Mouse (Mus musculus): ENCODE data around the gene March6. TPM values are rescaled to one million over a fixed set of nuclear protein-coding genes. Genes with fewer than 3 reads are reported as not detected.

March6 gene
- total and polyA plus RNA-seq, 2 experiments = 22.6 to 77.0 TPM

DNA sequence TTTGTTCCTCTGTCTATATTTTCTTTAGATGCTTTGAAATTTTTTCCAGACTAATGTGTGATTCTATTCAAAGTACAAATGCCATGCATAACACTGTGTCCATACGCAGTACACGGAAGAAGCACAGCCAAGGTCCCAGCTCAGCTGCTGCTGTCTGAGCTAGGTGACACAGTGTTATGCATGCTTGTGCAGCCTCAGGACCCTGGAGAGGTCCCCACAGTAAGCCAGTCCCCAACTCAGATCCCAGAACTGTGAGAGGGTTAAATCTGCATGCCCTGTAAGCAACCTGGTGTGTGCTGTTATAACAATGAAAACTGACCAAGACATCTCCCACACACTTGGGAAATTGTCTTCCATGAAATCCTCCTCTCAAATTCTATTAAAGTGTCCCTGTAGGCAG lies 100.8 kb downstream of the March6 start:
- H3K27ac ChIP-seq (replicated peaks; ENCODE audit: insufficient read depth, low read depth, low read length) = no peak overlapping the region
- H3K27me3 ChIP-seq (ENCODE audit: control insufficient read depth, insufficient read depth, low read length) = no peaks in the 10 kb centered on the region
- TF ChIP-seq POLR2A (IDR thresholded peaks at IDR 0.05; ENCODE audit: extremely low read depth, insufficient read depth, low read length) (no peak), CTCF (IDR thresholded peaks at IDR 0.05; ENCODE audit: low read depth, low read length) (no peak)
- no peaks in the 10 kb centered on the region for H3K79me2 ChIP-seq (ENCODE audit: control insufficient read depth, insufficient read depth, low read length)
- H3K4me1 ChIP-seq (ENCODE audit: control insufficient read depth, insufficient read depth, low read length) = no peaks in the 10 kb centered on the region
- DNase-seq (ENCODE audit: extremely low read depth, low read depth, low spot score) = no peak
- H3K4me3 ChIP-seq (ENCODE audit: insufficient read depth, low read depth, low read length) = no peak overlapping the region
- no peaks in the 10 kb centered on the region for H3K36me3 ChIP-seq (ENCODE audit: control insufficient read depth, insufficient read depth, low read length)
- WGBS = 91% methylated on average over 2 of the region's 2 CpGs
- H3K9ac ChIP-seq (ENCODE audit: low read depth, low read length) = no peak overlapping the region

DNA sequence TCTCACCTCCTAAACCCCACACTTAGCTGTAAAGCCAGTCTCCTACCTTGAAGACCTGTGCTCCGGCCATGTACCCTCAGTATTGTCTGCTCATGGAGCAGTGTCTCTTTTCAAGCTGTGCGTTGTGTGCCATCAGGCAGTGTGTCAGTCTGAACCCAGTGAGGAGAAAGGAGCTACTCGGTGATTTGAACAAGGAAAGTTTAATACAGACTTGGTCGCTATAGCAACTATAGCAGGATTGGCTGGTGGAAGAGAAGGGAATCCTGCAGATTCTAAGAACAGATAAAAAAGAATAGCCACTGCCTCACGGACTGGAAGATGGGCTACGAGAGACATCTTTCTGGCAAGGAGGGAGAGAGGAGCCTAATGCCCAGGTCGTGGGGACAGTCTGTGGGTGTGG lies 101.4 kb downstream of the March6 start:
- no peak overlapping the region for H3K4me3 ChIP-seq (ENCODE audit: insufficient read depth, low read depth, low read length)
- no peak overlapping the region for H3K27ac ChIP-seq (replicated peaks; ENCODE audit: insufficient read depth, low read depth, low read length)
- H3K9ac ChIP-seq (ENCODE audit: low read depth, low read length) = no peak overlapping the region
- TF ChIP-seq CTCF (IDR thresholded peaks at IDR 0.05; ENCODE audit: low read depth, low read length) (no peak), POLR2A (IDR thresholded peaks at IDR 0.05; ENCODE audit: extremely low read depth, insufficient read depth, low read length) (no peak)
- DNase-seq (ENCODE audit: extremely low read depth, low read depth, low spot score) = no peak
- WGBS = 86% methylated on average over 7 of the region's 7 CpGs
- no peaks in the 10 kb centered on the region for H3K79me2 ChIP-seq (ENCODE audit: control insufficient read depth, insufficient read depth, low read length)
- H3K4me1 ChIP-seq (ENCODE audit: control insufficient read depth, insufficient read depth, low read length) = no peaks in the 10 kb centered on the region
- H3K27me3 ChIP-seq (ENCODE audit: control insufficient read depth, insufficient read depth, low read length) = no peaks in the 10 kb centered on the region
- no peaks in the 10 kb centered on the region for H3K36me3 ChIP-seq (ENCODE audit: control insufficient read depth, insufficient read depth, low read length)

DNA sequence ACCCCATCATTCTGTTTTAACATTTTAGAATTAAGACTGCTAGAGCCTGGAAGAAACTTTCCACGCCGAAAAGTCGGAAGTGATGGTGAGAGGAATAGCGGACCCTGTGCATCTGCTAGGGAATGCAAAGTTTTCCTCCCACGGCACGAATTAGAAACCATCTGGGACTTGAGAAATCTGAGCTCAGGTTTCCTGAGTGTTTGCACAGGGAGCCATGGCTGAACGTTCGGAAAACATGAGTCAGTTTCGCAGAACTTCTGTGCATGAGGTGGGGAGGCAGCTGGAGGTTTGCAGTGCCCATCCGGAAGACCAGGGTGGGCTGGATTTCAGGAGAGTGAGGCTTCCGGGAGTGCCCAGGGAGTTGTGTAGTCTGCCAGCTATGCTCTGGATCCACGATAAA lies 102.3 kb downstream of the March6 start:
- WGBS = 85% methylated on average over 12 of the region's 12 CpGs
- no peaks in the 10 kb centered on the region for H3K4me1 ChIP-seq (ENCODE audit: control insufficient read depth, insufficient read depth, low read length)
- H3K27me3 ChIP-seq (ENCODE audit: control insufficient read depth, insufficient read depth, low read length) = no peaks in the 10 kb centered on the region
- H3K4me3 ChIP-seq (ENCODE audit: insufficient read depth, low read depth, low read length) = no peak overlapping the region
- H3K9ac ChIP-seq (ENCODE audit: low read depth, low read length) = no peak overlapping the region
- no peaks in the 10 kb centered on the region for H3K36me3 ChIP-seq (ENCODE audit: control insufficient read depth, insufficient read depth, low read length)
- no peak for DNase-seq (ENCODE audit: extremely low read depth, low read depth, low spot score)
- no peaks in the 10 kb centered on the region for H3K79me2 ChIP-seq (ENCODE audit: control insufficient read depth, insufficient read depth, low read length)
- TF ChIP-seq CTCF (IDR thresholded peaks at IDR 0.05; ENCODE audit: low read depth, low read length) (no peak), POLR2A (IDR thresholded peaks at IDR 0.05; ENCODE audit: extremely low read depth, insufficient read depth, low read length) (no peak)
- no peak overlapping the region for H3K27ac ChIP-seq (replicated peaks; ENCODE audit: insufficient read depth, low read depth, low read length)

DNA sequence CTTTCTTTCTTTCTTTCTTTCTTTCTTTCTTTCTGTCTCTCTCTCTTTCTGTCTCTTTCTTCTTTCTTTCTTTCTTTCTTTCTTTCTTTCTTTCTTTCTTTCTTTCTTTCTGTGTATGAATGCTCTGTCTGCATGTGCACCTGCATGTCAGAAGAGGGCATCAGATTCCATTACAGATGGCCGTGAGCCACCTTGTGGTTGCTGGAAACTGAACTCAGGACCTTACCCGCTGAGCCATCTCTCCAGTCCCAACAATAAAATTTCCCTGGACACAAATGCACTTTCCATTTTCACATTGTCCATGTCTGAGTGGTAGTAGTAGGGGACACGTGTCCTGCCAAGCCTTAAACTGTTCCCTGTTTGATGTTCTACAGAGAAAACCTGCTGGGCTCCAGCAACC lies 103.5 kb downstream of the March6 start:
- no peaks in the 10 kb centered on the region for H3K4me1 ChIP-seq (ENCODE audit: control insufficient read depth, insufficient read depth, low read length)
- no peaks in the 10 kb centered on the region for H3K36me3 ChIP-seq (ENCODE audit: control insufficient read depth, insufficient read depth, low read length)
- H3K79me2 ChIP-seq (ENCODE audit: control insufficient read depth, insufficient read depth, low read length) = no peaks in the 10 kb centered on the region
- WGBS = 78% methylated on average over 3 of the region's 3 CpGs
- no peaks in the 10 kb centered on the region for H3K27me3 ChIP-seq (ENCODE audit: control insufficient read depth, insufficient read depth, low read length)
- H3K9ac ChIP-seq (ENCODE audit: low read depth, low read length) = no peak overlapping the region
- no peak overlapping the region for H3K27ac ChIP-seq (replicated peaks; ENCODE audit: insufficient read depth, low read depth, low read length)
- H3K4me3 ChIP-seq (ENCODE audit: insufficient read depth, low read depth, low read length) = no peak overlapping the region
- TF ChIP-seq POLR2A (IDR thresholded peaks at IDR 0.05; ENCODE audit: extremely low read depth, insufficient read depth, low read length) (no peak), CTCF (IDR thresholded peaks at IDR 0.05; ENCODE audit: low read depth, low read length) (peak; percentile 35; the same call in 1 of the 2 replicates)
- DNase-seq (ENCODE audit: extremely low read depth, low read depth, low spot score) = no peak

DNA sequence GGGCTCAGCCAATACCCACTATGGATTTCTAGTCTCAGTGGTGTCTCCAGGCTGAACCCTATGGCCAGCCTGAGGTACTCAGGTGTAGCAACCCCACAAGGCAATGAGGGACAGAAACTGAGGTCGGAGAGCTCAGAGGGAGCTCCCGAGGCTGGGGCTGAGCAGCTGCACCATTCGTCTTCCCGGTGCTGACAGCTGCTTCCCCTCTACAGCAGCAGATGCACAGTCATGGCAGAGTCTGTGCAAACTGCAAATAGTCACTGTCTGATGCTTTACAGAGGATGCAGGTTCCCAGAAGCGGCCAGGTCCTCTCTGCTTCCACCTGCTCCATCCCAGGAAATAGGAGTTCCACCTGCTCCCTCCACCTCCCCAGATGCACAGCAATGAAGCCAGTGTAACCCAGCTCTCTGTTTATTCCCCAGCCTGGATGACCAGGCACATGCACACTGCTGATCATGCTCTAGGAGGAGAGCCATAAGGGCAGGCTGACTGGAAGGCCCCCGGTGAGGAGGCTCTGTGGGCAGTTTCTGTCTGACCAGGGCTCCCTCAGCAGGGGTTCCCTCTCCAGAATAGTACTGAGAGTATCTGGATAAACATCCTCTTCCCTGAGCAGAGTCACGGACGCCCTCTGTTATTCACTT lies 104.7 kb downstream of the March6 start:
- Histone ChIP-seq H3K27me3 (ENCODE audit: control insufficient read depth, insufficient read depth, low read length) (no peaks in the 10 kb centered on the region), H3K4me3 (ENCODE audit: insufficient read depth, low read depth, low read length) (no peak overlapping the region), H3K36me3 (ENCODE audit: control insufficient read depth, insufficient read depth, low read length) (no peaks in the 10 kb centered on the region), H3K79me2 (ENCODE audit: control insufficient read depth, insufficient read depth, low read length) (no peaks in the 10 kb centered on the region), H3K4me1 (ENCODE audit: control insufficient read depth, insufficient read depth, low read length) (no peaks in the 10 kb centered on the region), H3K27ac (replicated peaks; ENCODE audit: insufficient read depth, low read depth, low read length) (no peak overlapping the region), H3K9ac (ENCODE audit: low read depth, low read length) (no peak overlapping the region)
- DNase-seq (ENCODE audit: extremely low read depth, low read depth, low spot score) = no peak
- 69% methylated on average over 8 of the region's 8 CpGs for WGBS
- TF ChIP-seq POLR2A (IDR thresholded peaks at IDR 0.05; ENCODE audit: extremely low read depth, insufficient read depth, low read length) = no peak
- no peak for TF ChIP-seq CTCF (IDR thresholded peaks at IDR 0.05; ENCODE audit: low read depth, low read length)

DNA sequence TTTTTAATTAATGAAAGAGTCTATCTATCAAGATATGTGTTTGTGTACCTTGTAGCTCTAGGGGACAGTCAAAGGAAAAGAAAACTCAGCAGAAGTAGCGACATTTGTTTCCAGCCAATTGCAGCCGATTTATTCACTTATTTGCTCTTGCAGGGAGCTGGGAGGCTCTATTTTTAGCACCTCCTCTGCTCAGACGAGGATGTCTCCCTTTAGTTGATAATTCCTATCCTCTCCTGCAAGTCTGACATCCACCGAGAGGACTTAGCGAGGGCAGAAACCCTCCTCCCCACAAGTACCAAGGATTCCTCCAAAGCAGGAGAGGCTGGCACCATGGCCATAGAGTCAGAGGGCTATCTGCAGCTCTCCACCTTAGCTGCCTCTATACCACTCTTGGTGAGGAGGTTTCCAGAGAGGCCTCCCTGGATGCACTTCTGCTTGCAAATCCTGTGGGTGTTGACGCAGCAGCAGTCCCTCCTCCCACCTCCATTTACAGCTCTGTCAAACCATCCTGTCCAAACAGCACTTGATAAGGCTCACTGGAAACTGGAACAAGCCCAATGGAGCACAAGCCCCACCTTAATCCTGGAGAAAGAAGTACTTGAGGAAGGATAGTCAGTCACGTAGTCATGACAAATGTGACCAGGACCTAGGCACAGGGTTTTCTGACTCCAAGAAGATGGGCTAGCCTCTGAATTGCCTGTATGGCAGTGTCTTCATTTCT lies 108.0 kb downstream of the March6 start:
- no peak overlapping the region for H3K9ac ChIP-seq (ENCODE audit: low read depth, low read length)
- H3K27me3 ChIP-seq (ENCODE audit: control insufficient read depth, insufficient read depth, low read length) = no peaks in the 10 kb centered on the region
- no peaks in the 10 kb centered on the region for H3K36me3 ChIP-seq (ENCODE audit: control insufficient read depth, insufficient read depth, low read length)
- TF ChIP-seq POLR2A (IDR thresholded peaks at IDR 0.05; ENCODE audit: extremely low read depth, insufficient read depth, low read length) = no peak
- no peak for TF ChIP-seq CTCF (IDR thresholded peaks at IDR 0.05; ENCODE audit: low read depth, low read length)
- no peak overlapping the region for H3K27ac ChIP-seq (replicated peaks; ENCODE audit: insufficient read depth, low read depth, low read length)
- no peaks in the 10 kb centered on the region for H3K4me1 ChIP-seq (ENCODE audit: control insufficient read depth, insufficient read depth, low read length)
- 60% methylated on average over 7 of the region's 7 CpGs for WGBS
- H3K79me2 ChIP-seq (ENCODE audit: control insufficient read depth, insufficient read depth, low read length) = no peaks in the 10 kb centered on the region
- no peak for DNase-seq (ENCODE audit: extremely low read depth, low read depth, low spot score)
- no peak overlapping the region for H3K4me3 ChIP-seq (ENCODE audit: insufficient read depth, low read depth, low read length)

Data from liver, adult 2 months (tissue).